In the genomic region with DNA sequence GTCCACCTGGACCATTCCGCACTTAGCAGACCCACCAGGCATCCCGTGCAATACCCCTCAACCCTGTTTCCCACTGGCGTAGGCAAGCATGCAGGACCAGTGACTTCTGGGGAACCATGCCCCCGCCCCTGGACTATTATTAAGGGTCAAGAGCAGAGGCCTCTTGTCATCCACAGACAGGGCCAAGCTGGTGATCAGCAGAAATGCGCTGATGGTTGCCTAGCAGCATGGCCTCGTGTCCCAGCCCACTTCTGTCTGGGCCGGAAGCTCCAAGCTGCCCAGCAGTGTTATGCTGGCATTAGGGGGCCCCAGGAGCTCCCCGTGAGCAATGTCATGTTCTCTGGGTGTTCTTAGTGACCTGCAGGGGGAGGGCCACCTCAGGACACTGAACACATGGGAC, we compare ENCODE assay signal across 20 mouse cellular contexts. TPM values are rescaled to one million over a fixed set of nuclear protein-coding genes. Genes with fewer than 3 reads are reported as not detected.
DNase-seq lines count a peak whose midpoint lies in the region; TF ChIP-seq lines count a peak whose summit lies in the region.
"Had no signal": no experiment of that assay in that cellular context is flagged by ENCODE, and none has a peak within 500 bp of the region (broad histone marks: within the 10 kb centered on the region; RNA-seq: fewer than 3 reads in every experiment).

No protein-coding gene starts in this region.

- peak overlapping the region; percentile 39; the same call in 1 of the 2 replicates for H3K27ac ChIP-seq in heart, embryonic 10.5 days
- no peak overlapping the region for H3K27ac ChIP-seq in kidney, adult 2 months (ENCODE audit: insufficient read depth, low read depth, low read length)
- H3K27ac ChIP-seq: embryonic facial prominence, embryonic 12.5 days; embryonic facial prominence, embryonic 15.5 days; gastrocnemius, adult 2 months; hindbrain, embryonic 15.5 days had no signal

- no peaks in the 10 kb centered on the region for H3K27me3 ChIP-seq in heart, embryonic 10.5 days (ENCODE audit: insufficient read depth, poor library complexity, severe bottlenecking)
- no peaks in the 10 kb centered on the region for H3K27me3 ChIP-seq in kidney, adult 2 months (replicated peaks; ENCODE audit: control insufficient read depth, insufficient read depth, low read length)
- H3K27me3 ChIP-seq: embryonic facial prominence, embryonic 12.5 days; embryonic facial prominence, embryonic 15.5 days; hindbrain, embryonic 15.5 days had no signal

- peaks cover 20% of the 10 kb centered on the region for H3K36me3 ChIP-seq in heart, embryonic 10.5 days
- H3K36me3 ChIP-seq in kidney, adult 2 months (ENCODE audit: control insufficient read depth, insufficient read depth, low read length), result no peaks in the 10 kb centered on the region
- H3K36me3 ChIP-seq: hindbrain, embryonic 15.5 days had no signal

- no peak for TF ChIP-seq POLR2A in kidney, adult 2 months (IDR thresholded peaks at IDR 0.05; ENCODE audit: low read depth, low read length)

- no peak for TF ChIP-seq CTCF in kidney, adult 2 months (conservative IDR thresholded peaks at IDR 0.05; ENCODE audit: insufficient read depth, insufficient read length, low read depth, low read length)

- H3K4me1 ChIP-seq in heart, embryonic 10.5 days, result peaks cover 53% of the 10 kb centered on the region
- H3K4me1 ChIP-seq in kidney, adult 2 months (ENCODE audit: control insufficient read depth, insufficient read depth, low read length), result 0 out of 2 replicates have a peak, but pooled peaks cover 2% of the 10 kb centered on the region

- no peaks in the 10 kb centered on the region for H3K9me3 ChIP-seq in heart, embryonic 10.5 days
- H3K9me3 ChIP-seq: embryonic facial prominence, embryonic 12.5 days; embryonic facial prominence, embryonic 15.5 days; hindbrain, embryonic 15.5 days had no signal

- WGBS in heart, embryonic 10.5 days, result 76% methylated on average over 8 of the region's 8 CpGs
- WGBS in kidney, adult 2 months, result 78% methylated on average over 8 of the region's 8 CpGs

- intact Hi-C loops in left cerebral cortex, postnatal 4 days (cut with DNase I), result no loop called here

- no peak for DNase-seq in heart, embryonic 10.5 days (ENCODE audit: low spot score)
- DNase-seq in heart, adult 9 months (ENCODE audit: low spot score in 2 of 2), result no peak
- peak; percentile 48 for DNase-seq in kidney, adult 2 months
- DNase-seq in kidney, adult 18-20 months, result no peak
- peak; percentile 35 for DNase-seq in lung, postnatal 36 days
- no peak for DNase-seq in lung, postnatal 25 days (ENCODE audit: low spot score)
- no peak for DNase-seq in left cerebral cortex, postnatal 4 days
- DNase-seq: adrenal gland, adult 8-10 months; adrenal gland, postnatal 25 days; cerebellum, adult 11-12 months; cerebellum, adult 8-10 months; cerebellum, postnatal 14 days; forebrain, postnatal 0 days; gastrocnemius, adult 2 months; gastrocnemius, postnatal 14 days; heart, adult 11 months; heart, postnatal 36 days had no signal

- H3K4me3 ChIP-seq in heart, embryonic 10.5 days, result no peak overlapping the region
- no peak overlapping the region for H3K4me3 ChIP-seq in kidney, adult 2 months (ENCODE audit: insufficient read depth, low read depth, low read length)
- H3K4me3 ChIP-seq: embryonic facial prominence, embryonic 12.5 days; embryonic facial prominence, embryonic 15.5 days; gastrocnemius, adult 2 months; hindbrain, embryonic 15.5 days had no signal

RNA-seq across cellular contexts. Expression of a gene that starts 25.9 kb away (rescaled TPM):
- 17.6 and 17.8 TPM in 2 replicates for polyA plus RNA-seq in heart, embryonic 10.5 days (2016; fragmentation: Nextera tagmentation; extraction: Ambion mirVana)
- polyA plus RNA-seq in kidney, adult 2 months (2012; rRNA removed), result 21.8 and 22.0 TPM in 2 replicates
- 1 to 10 TPM; 1.9 to 4.1 TPM for total RNA-seq in left cerebral cortex, postnatal 4 days (2021)

RNA-seq across cellular contexts. Expression of a gene that starts 37.9 kb away (rescaled TPM):
- polyA plus RNA-seq in heart, embryonic 10.5 days (2016; fragmentation: Nextera tagmentation; extraction: Ambion mirVana), result 8.3 and 8.6 TPM in 2 replicates
- 4.6 and 4.7 TPM in 2 replicates for polyA plus RNA-seq in kidney, adult 2 months (2012; rRNA removed)
- 10 to 100 TPM; 12.2 to 13.7 TPM for total RNA-seq in left cerebral cortex, postnatal 4 days (2021)

Comparison
In these comparisons a context has a peak if more than half of its experiments do, and no peak if none do; other contexts are left out.
1. DNase-seq: peak in kidney, adult 2 months (single experiment) and lung, postnatal 36 days (single experiment); none in heart, embryonic 10.5 days (single experiment), heart, adult 9 months (0 of 2), kidney, adult 18-20 months (single experiment), lung, postnatal 25 days (single experiment) and left cerebral cortex, postnatal 4 days (single experiment).